Mouse (Mus musculus) CH12.LX (cell line): ENCODE data around the gene Prkcd. TPM values are rescaled to one million over a fixed set of nuclear protein-coding genes. Genes with fewer than 3 reads are reported as not detected.

Experiments used
- DNase-seq: peaks from one replicate; pipeline ENCODE4 v3.0.0-alpha.2; 2013; ENCODE audit errors: extremely low read depth
- H3K27ac ChIP-seq: 2 replicates; pipeline ENCODE4 v1.5.1; 2012; ENCODE audit warnings: low read depth, mild to moderate bottlenecking, control low read depth, moderate library complexity; ENCODE audit not compliant: insufficient read depth
- H3K27me3 ChIP-seq: replicated peaks from 2 replicates; pipeline ENCODE3; 2012; ENCODE audit warnings: inconsistent platforms
- H3K36me3 ChIP-seq, 2 experiments: replicated peaks in 1 of 2; 2 replicates each; pipeline versions ENCODE3 to v1.6.1; 2012; ENCODE audit warnings: inconsistent platforms in 1 of 2, low read length in 1 of 2, mild to moderate bottlenecking in 1 of 2, mixed read lengths in 1 of 2, moderate library complexity in 1 of 2; ENCODE audit not compliant: control insufficient read depth in 1 of 2, insufficient read depth in 1 of 2
- H3K4me1 ChIP-seq, 2 experiments: 2 replicates each; pipeline ENCODE4 v1.6.1; 2012; ENCODE audit warnings: inconsistent platforms in 1 of 2, moderate library complexity in 1 of 2; ENCODE audit not compliant: insufficient read depth in 2 of 2, control insufficient read depth in 1 of 2
- H3K4me2 ChIP-seq: 2 replicates; pipeline ENCODE4 v1.6.1; 2012; ENCODE audit warnings: low read depth, mild to moderate bottlenecking, control low read depth; ENCODE audit not compliant: poor library complexity, insufficient read depth, severe bottlenecking
- H3K4me3 ChIP-seq, 3 experiments: fragments of 150-350 bp in 1 of 3; sonication (generic) in 1 of 3; replicated peaks in 1 of 3; 2 replicates each; pipeline versions ENCODE3 to v1.5.1; 2011 to 2012; ENCODE audit warnings: low read depth in 2 of 3, low read length in 2 of 3, mild to moderate bottlenecking in 2 of 3, moderate library complexity in 2 of 3, control low read depth in 1 of 3, improper control_type of control experiment in 1 of 3, inconsistent platforms in 1 of 3, mixed read lengths in 1 of 3; ENCODE audit not compliant: poor library complexity in 1 of 3
- H3K79me2 ChIP-seq: replicated peaks from 2 replicates; pipeline ENCODE4 v1.6.1; 2012; ENCODE audit warnings: mild to moderate bottlenecking, moderate library complexity; ENCODE audit not compliant: control insufficient read depth, poor library complexity, insufficient read depth, severe bottlenecking; ENCODE audit errors: extremely low read depth
- H3K9ac ChIP-seq: 2 replicates; pipeline ENCODE4 v1.6.1; 2012; ENCODE audit warnings: low read depth, mild to moderate bottlenecking, control low read depth, moderate library complexity; ENCODE audit not compliant: insufficient read depth
- H3K9me3 ChIP-seq: replicated peaks from 2 replicates; pipeline ENCODE3; 2012; ENCODE audit warnings: low read length, inconsistent platforms, mixed read lengths
- BHLHE40 ChIP-seq: IDR thresholded peaks from 2 replicates; pipeline ENCODE4 v1.6.1; 2011; ENCODE audit warnings: mild to moderate bottlenecking, low read depth, low read length, improper control_type of control experiment
- CHD2 ChIP-seq: IDR thresholded peaks from 2 replicates; pipeline ENCODE4 v1.6.1; 2011; ENCODE audit warnings: low read length, improper control_type of control experiment
- CTCF ChIP-seq, 2 experiments: IDR thresholded peaks in 1 of 2; conservative IDR thresholded peaks in 1 of 2; 2 replicates each; pipeline ENCODE4 v1.5.1; 2011 to 2012; ENCODE audit warnings: low read depth in 2 of 2, low read length in 2 of 2, improper control_type of control experiment in 1 of 2, inconsistent platforms in 1 of 2, mild to moderate bottlenecking in 1 of 2, moderate library complexity in 1 of 2
- E2F4 ChIP-seq: IDR thresholded peaks from 2 replicates; pipeline ENCODE4 v1.6.1; 2011; ENCODE audit warnings: low read depth, low read length, improper control_type of control experiment; ENCODE audit not compliant: insufficient replicate concordance
- ELF1 ChIP-seq: IDR thresholded peaks from 2 replicates; pipeline ENCODE4 v1.6.1; 2014; ENCODE audit warnings: low read depth, mild to moderate bottlenecking, inconsistent platforms, low read length, improper control_type of control experiment
- EP300 ChIP-seq: IDR thresholded peaks from 2 replicates; pipeline ENCODE4 v1.6.1; 2011; ENCODE audit warnings: low read length, improper control_type of control experiment
- ETS1 ChIP-seq: conservative IDR thresholded peaks from 2 replicates; pipeline ENCODE4 v1.6.1; 2012; ENCODE audit warnings: low read depth, mild to moderate bottlenecking, inconsistent platforms, low read length, improper control_type of control experiment, moderate library complexity
- IRF4 ChIP-seq: IDR thresholded peaks from 2 replicates; pipeline ENCODE4 v1.6.1; 2014; ENCODE audit warnings: low read depth, mild to moderate bottlenecking, inconsistent platforms, low read length, improper control_type of control experiment
- JUN ChIP-seq: IDR thresholded peaks from 2 replicates; pipeline ENCODE4 v1.6.1; 2011; ENCODE audit warnings: low read depth, mild to moderate bottlenecking, low read length, improper control_type of control experiment, moderate library complexity; ENCODE audit not compliant: insufficient read depth
- JUND ChIP-seq: conservative IDR thresholded peaks from 2 replicates; pipeline ENCODE4 v1.6.1; 2011; ENCODE audit warnings: low read depth, low read length, improper control_type of control experiment
- KAT2A ChIP-seq: IDR thresholded peaks from 2 replicates; pipeline ENCODE4 v1.6.1; 2012; ENCODE audit warnings: low read length, improper control_type of control experiment, inconsistent platforms; ENCODE audit not compliant: insufficient replicate concordance
- MAFK ChIP-seq: IDR thresholded peaks from 2 replicates; pipeline ENCODE4 v1.6.1; 2011; ENCODE audit warnings: low read length, improper control_type of control experiment; ENCODE audit not compliant: insufficient replicate concordance
- MAX ChIP-seq: IDR thresholded peaks from 2 replicates; pipeline ENCODE4 v1.6.1; 2011; ENCODE audit warnings: low read length, improper control_type of control experiment
- MAZ ChIP-seq: IDR thresholded peaks from 2 replicates; pipeline ENCODE4 v1.6.1; 2012; ENCODE audit warnings: low read depth, mild to moderate bottlenecking, inconsistent platforms, low read length, improper control_type of control experiment, moderate library complexity
- MEF2A ChIP-seq: IDR thresholded peaks from 2 replicates; pipeline ENCODE4 v1.6.1; 2014; ENCODE audit warnings: low read depth, mild to moderate bottlenecking, inconsistent platforms, low read length, improper control_type of control experiment, borderline replicate concordance
- MYC ChIP-seq: IDR thresholded peaks from 2 replicates; pipeline ENCODE4 v1.6.1; 2011; ENCODE audit warnings: low read depth, mild to moderate bottlenecking, improper control_type of control experiment, low read length
- PAX5 ChIP-seq: IDR thresholded peaks from 2 replicates; pipeline ENCODE4 v1.6.1; 2012; ENCODE audit warnings: low read length, inconsistent platforms, mixed read lengths
- POLR2AphosphoS2 ChIP-seq: IDR thresholded peaks from 2 replicates; pipeline ENCODE4 v1.6.1; 2011; ENCODE audit warnings: low read depth, low read length, improper control_type of control experiment
- RAD21 ChIP-seq: IDR thresholded peaks from 2 replicates; pipeline ENCODE4 v1.6.1; 2011; ENCODE audit warnings: low read depth, mild to moderate bottlenecking, low read length, improper control_type of control experiment, moderate library complexity
- RCOR1 ChIP-seq: conservative IDR thresholded peaks from 2 replicates; pipeline ENCODE4 v1.6.1; 2012; ENCODE audit warnings: low read depth, mild to moderate bottlenecking, inconsistent platforms, low read length, improper control_type of control experiment
- UBTF ChIP-seq: IDR thresholded peaks from 2 replicates; pipeline ENCODE4 v1.6.1; 2012; ENCODE audit warnings: low read depth, mild to moderate bottlenecking, inconsistent platforms, low read length, improper control_type of control experiment, moderate library complexity
- ZC3H11A ChIP-seq: IDR thresholded peaks from 2 replicates; pipeline ENCODE4 v1.6.1; 2012; ENCODE audit warnings: low read depth, mild to moderate bottlenecking, inconsistent platforms, low read length, improper control_type of control experiment
- ZKSCAN1 ChIP-seq: IDR thresholded peaks from 2 replicates; pipeline ENCODE4 v1.6.1; 2012; ENCODE audit warnings: low read depth, inconsistent platforms, low read length, improper control_type of control experiment, borderline replicate concordance
- ZMIZ1 ChIP-seq: IDR thresholded peaks from 2 replicates; pipeline ENCODE4 v1.6.1; 2012; ENCODE audit warnings: low read depth, mild to moderate bottlenecking, inconsistent platforms, low read length, improper control_type of control experiment
- ZNF384 ChIP-seq: IDR thresholded peaks from 2 replicates; pipeline ENCODE4 v1.6.1; 2012; ENCODE audit warnings: low read depth, low read length, improper control_type of control experiment, inconsistent platforms
- dilution Hi-C: fragments of 300-500 bp; cut with MboI; formaldehyde crosslinking; loops from 2 replicates; pipeline ENCODE4 v1.14.3; 2020; ENCODE audit warnings: low sequenced_read_pairs; ENCODE audit not compliant: extremely low pct_unique_long_range_greater_than_20kb, extremely low pct_ligation_motif_present
- in situ Hi-C: fragments of 300-500 bp; cut with MboI; formaldehyde crosslinking; loops from 3 replicates; pipeline ENCODE4 v1.14.3; 2019; ENCODE audit warnings: low sequenced_read_pairs, low pct_ligation_motif_present, low pct_unique_long_range_greater_than_20kb, mixed read lengths
- polyA plus RNA-seq: library from polyadenylated mRNA; unstranded; fragments of >175 nt; gene quantifications from 2 replicates; pipeline ENCODE4 v1.2.1, GENCODE M21; 2012; ENCODE audit warnings: low read depth; ENCODE audit not compliant: insufficient read length
- total RNA-seq, 2 experiments: library from RNA; depleted of rRNA; stranded (reverse); fragments of 300-350 nt in 1 of 2; fragments of >200 nt in 1 of 2; gene quantifications; 2 replicates each; pipeline ENCODE4 v1.2.3; 2012 to 2014

Gene Prkcd
- total and polyA plus RNA-seq, 3 experiments: 109 to 186 (median 122) TPM

- no peaks in the 10 kb centered on the region for H3K79me2 ChIP-seq
- H3K36me3 ChIP-seq: peaks cover 71 to 95% of the 10 kb centered on the region in 2 experiments
- no peak overlapping the region for H3K4me2 ChIP-seq
- peaks cover 0 to 22% of the 10 kb centered on the region in 2 experiments; a peak in 2 of 4 replicates for H3K4me1 ChIP-seq
- in situ Hi-C loops (no loop called here), dilution Hi-C loops (no loop called here)
- no peak for DNase-seq
- no peak overlapping the region for H3K9ac ChIP-seq
- TF ChIP-seq MEF2A: no peak
- TF ChIP-seq MYC: no peak
- TF ChIP-seq CHD2: no peak
- no peak for TF ChIP-seq PAX5
- no peak for TF ChIP-seq MAZ
- TF ChIP-seq EP300: no peak
- no peak for TF ChIP-seq IRF4
- no peak for TF ChIP-seq ETS1
- no peak for TF ChIP-seq ZC3H11A
- TF ChIP-seq MAX: no peak
- TF ChIP-seq JUN: no peak
- no peak for TF ChIP-seq ZMIZ1
- TF ChIP-seq MAFK: no peak
- H3K9me3 ChIP-seq: no peaks in the 10 kb centered on the region
- H3K27me3 ChIP-seq: no peaks in the 10 kb centered on the region
- no peak overlapping the region for H3K27ac ChIP-seq
- no peak overlapping the region for H3K4me3 ChIP-seq
Observed at GRCm38 (mm10) chr14:30666604-30667003, 40.6 kb upstream of the Prkcd start.

GRCm38 (mm10) chr14:30666061-30666460, 40.1 kb upstream of the Prkcd start:
- Histone ChIP-seq H3K9me3 (no peaks in the 10 kb centered on the region), H3K36me3 (peaks cover 72 to 96% of the 10 kb centered on the region in 2 experiments), H3K9ac (no peak overlapping the region), H3K4me3 (no peak overlapping the region), H3K4me1 (peaks cover 0 to 16% of the 10 kb centered on the region in 2 experiments; a peak in 2 of 4 replicates), H3K4me2 (no peak overlapping the region), H3K27ac (no peak overlapping the region), H3K79me2 (no peaks in the 10 kb centered on the region), H3K27me3 (no peaks in the 10 kb centered on the region)
- dilution Hi-C loops (no loop called here), in situ Hi-C loops (no loop called here)
- DNase-seq: no peak
- no peak for TF ChIP-seq CTCF (conservative IDR thresholded peaks at IDR 0.05 in 1 of 2, IDR thresholded peaks at IDR 0.05 in 1 of 2; ENCODE audit: low read depth in 2 of 2, low read length in 2 of 2)
- no peak for TF ChIP-seq ZNF384
- TF ChIP-seq POLR2AphosphoS2: no peak
- TF ChIP-seq CHD2: no peak
- TF ChIP-seq ZC3H11A: no peak
- TF ChIP-seq IRF4: no peak
- TF ChIP-seq KAT2A: no peak
- no peak for TF ChIP-seq ZKSCAN1
- TF ChIP-seq ETS1: no peak
- no peak for TF ChIP-seq BHLHE40
- TF ChIP-seq EP300: no peak
- no peak for TF ChIP-seq MEF2A
- no peak for TF ChIP-seq RAD21
- TF ChIP-seq E2F4: no peak
- no peak for TF ChIP-seq JUND
- TF ChIP-seq RCOR1: no peak
- TF ChIP-seq ELF1: no peak
- TF ChIP-seq MAFK: no peak
- TF ChIP-seq UBTF: no peak
- TF ChIP-seq, all 38 proteins: peak for 0
